Mouse (Mus musculus) midbrain, embryonic 11.5 days (tissue): ENCODE results near the gene 1700049E17Rik2. TPM values are rescaled to one million over a fixed set of nuclear protein-coding genes. Genes with fewer than 3 reads are reported as not detected.

Source experiments
- polyA plus RNA-seq: library from polyadenylated mRNA; unstranded; fragments of >200 nt; fragmentation: Nextera tagmentation; extraction: Ambion mirVana; gene quantifications from 2 replicates; pipeline ENCODE4 v1.2.1, GENCODE M21; 2014

1700049E17Rik2 gene
- polyA plus RNA-seq, 1 experiment from 2014 or later, result not detected

Other genes with a start within 250 kb of the 1700049E17Rik2 start
- not detected in 2 replicates for gene Gm5798, start 224.6 kb upstream of the 1700049E17Rik2 start, polyA plus RNA-seq
- gene Gm7945, start 186.8 kb upstream of the 1700049E17Rik2 start, polyA plus RNA-seq, result not detected in 2 replicates
- gene Gm6482, start 164.9 kb upstream of the 1700049E17Rik2 start, polyA plus RNA-seq, result not detected in 2 replicates
- gene Gm7954, start 119.7 kb upstream of the 1700049E17Rik2 start, polyA plus RNA-seq, result not detected in 2 replicates
- gene Gm3486, start 83.7 kb upstream of the 1700049E17Rik2 start, polyA plus RNA-seq, result not detected in 2 replicates
- gene Gm7970, start 17.6 kb upstream of the 1700049E17Rik2 start, polyA plus RNA-seq, result not detected in 2 replicates
- not detected in 2 replicates for gene Gm3072, start 51.4 kb downstream of the 1700049E17Rik2 start, polyA plus RNA-seq
- gene Gm3676, start 73.3 kb downstream of the 1700049E17Rik2 start, polyA plus RNA-seq, result not detected in 2 replicates
- gene Gm8068, start 128.7 kb downstream of the 1700049E17Rik2 start, polyA plus RNA-seq, result not detected in 2 replicates
- not detected in 2 replicates for gene Gm7929, start 177.4 kb downstream of the 1700049E17Rik2 start, polyA plus RNA-seq
- gene Gm47189, start 199.2 kb downstream of the 1700049E17Rik2 start, polyA plus RNA-seq, result not detected in 2 replicates